Mouse (Mus musculus) kidney, embryonic 16.5 days (tissue): ENCODE data around the gene Ttc21a. TPM values are rescaled to one million over a fixed set of nuclear protein-coding genes. Genes with fewer than 3 reads are reported as not detected.

Source experiments
- ATAC-seq: fragments of 200-750 bp; cut with Nextera tagmentation; 2 replicates; pipeline ENCODE4 v1.8.0; 2017; ENCODE audit warnings: moderate TSS enrichment; ENCODE audit not compliant: low FRiP score, low TSS enrichment
- H3K27ac ChIP-seq: fragments of 300-500 bp; sonication (generic); 2 replicates; pipeline ENCODE4 v1.5.1; 2014; ENCODE audit warnings: low read length
- H3K27me3 ChIP-seq: fragments of 300-500 bp; sonication (generic); 2 replicates; pipeline ENCODE4 v1.6.1; 2014; ENCODE audit warnings: low read length, control low read depth, mixed read lengths; ENCODE audit not compliant: insufficient read depth
- H3K36me3 ChIP-seq: fragments of 300-500 bp; sonication (generic); 2 replicates; pipeline ENCODE4 v1.6.1; 2014; ENCODE audit warnings: low read length, control low read depth, mixed read lengths; ENCODE audit not compliant: insufficient read depth
- H3K4me1 ChIP-seq: fragments of 300-500 bp; sonication (generic); 2 replicates; pipeline ENCODE4 v1.6.1; 2014; ENCODE audit warnings: low read length, control low read depth, mixed read lengths; ENCODE audit not compliant: insufficient read depth
- H3K4me2 ChIP-seq: fragments of 300-500 bp; sonication (generic); replicated peaks from 2 replicates; pipeline ENCODE4 v1.6.1; 2014; ENCODE audit warnings: low read depth, low read length
- H3K4me3 ChIP-seq: fragments of 300-500 bp; sonication (generic); 2 replicates; pipeline ENCODE4 v1.5.1; 2014; ENCODE audit warnings: mild to moderate bottlenecking, low read length
- H3K9ac ChIP-seq: fragments of 300-500 bp; sonication (generic); replicated peaks from 2 replicates; pipeline ENCODE4 v1.6.1; 2014; ENCODE audit warnings: low read length
- H3K9me3 ChIP-seq: fragments of 300-500 bp; sonication (generic); 2 replicates; pipeline ENCODE4 v1.6.1; 2016; ENCODE audit warnings: low read length, control low read depth
- WGBS: fragments of 180-500 bp; shearing (Covaris S2); extraction: QIAGEN DNeasy Blood & Tissue Kit; methylation state at CpG from one replicate; pipeline ENCODE4 v1.1.7; 2014; 5-methylcytosine and 5-hydroxymethylcytosine counted together
- polyA plus RNA-seq: library from polyadenylated mRNA; unstranded; fragments of >200 nt; fragmentation: Nextera tagmentation; extraction: Ambion mirVana; gene quantifications from 2 replicates; pipeline ENCODE4 v1.2.1, GENCODE M21; 2015

Gene Ttc21a
- polyA plus RNA-seq, 1 experiment from 2014 or later = 0.20 TPM

GRCm38 (mm10) chr9:119988304-119988703, 50.9 kb downstream of the Ttc21a start:
- no peak for ATAC-seq
- no peaks in the 10 kb centered on the region for H3K9me3 ChIP-seq
- H3K36me3 ChIP-seq = no peaks in the 10 kb centered on the region
- H3K4me1 ChIP-seq = peaks cover 10% of the 10 kb centered on the region
- H3K9ac ChIP-seq = no peak overlapping the region
- no peak overlapping the region for H3K27ac ChIP-seq
- H3K4me2 ChIP-seq = no peak overlapping the region
- H3K27me3 ChIP-seq = no peaks in the 10 kb centered on the region
- 43% methylated on average over 7 of the region's 7 CpGs for WGBS
- no peak overlapping the region for H3K4me3 ChIP-seq

DNA sequence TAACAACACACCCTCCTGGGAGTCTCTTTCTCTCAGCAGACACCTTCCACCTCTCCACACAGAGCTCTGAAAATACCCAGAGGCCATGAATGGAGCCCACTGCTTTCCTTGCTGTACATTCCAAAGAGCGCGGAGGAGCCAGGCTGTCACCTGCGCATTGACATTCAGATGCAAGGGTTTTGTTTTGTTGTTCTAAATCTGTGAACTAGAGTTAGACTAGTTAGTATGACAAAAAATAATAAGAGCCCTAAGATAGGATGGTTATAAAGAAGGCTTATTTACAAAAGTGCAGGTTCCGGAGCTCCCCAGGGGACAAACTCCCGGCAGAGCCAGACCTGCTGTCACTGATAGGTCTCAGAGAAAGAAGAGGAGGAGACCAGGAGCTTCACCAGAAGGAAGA, 53.9 kb downstream of the Ttc21a start:
- no peak overlapping the region for H3K4me3 ChIP-seq

DNA sequence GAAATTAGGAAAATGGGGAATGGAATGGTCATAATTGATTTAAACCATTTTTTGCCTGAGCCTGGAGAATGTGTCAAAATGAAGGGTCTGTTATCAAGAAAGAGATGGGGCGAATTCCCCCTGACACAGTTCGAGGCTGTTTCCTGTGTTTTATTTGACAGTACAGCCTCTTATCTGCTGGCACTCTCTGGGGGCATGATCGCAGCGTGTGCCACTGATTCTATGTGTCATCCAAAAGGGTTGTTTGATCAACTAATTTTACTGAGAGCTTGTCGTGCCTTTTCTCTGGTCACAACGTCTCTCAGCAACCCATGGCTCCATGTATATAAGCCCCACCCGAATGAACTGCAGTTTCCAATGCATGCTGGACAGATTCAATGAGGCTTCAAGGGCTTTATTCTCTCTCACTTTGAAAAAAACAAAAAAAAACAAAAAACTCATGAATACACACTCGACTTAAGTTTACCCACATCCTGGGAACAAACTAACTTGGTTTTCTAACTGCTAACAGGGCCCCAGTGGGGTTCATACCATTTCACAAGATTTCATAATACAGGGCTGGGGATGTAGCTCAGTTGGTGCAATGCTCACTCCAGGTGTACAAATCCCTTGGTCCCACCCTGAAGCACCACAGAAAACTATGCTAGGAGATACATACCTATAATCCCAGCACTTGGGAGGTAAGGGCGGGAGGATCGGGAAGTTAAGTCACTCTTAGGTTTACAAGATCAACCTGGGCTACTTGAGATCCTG, 55.9 kb downstream of the Ttc21a start:
- Histone ChIP-seq H3K4me3 (no peak overlapping the region), H3K27ac (no peak overlapping the region), H3K27me3 (no peaks in the 10 kb centered on the region), H3K9me3 (no peaks in the 10 kb centered on the region), H3K9ac (no peak overlapping the region), H3K36me3 (no peaks in the 10 kb centered on the region), H3K4me1 (no peaks in the 10 kb centered on the region), H3K4me2 (no peak overlapping the region)
- no peak for ATAC-seq
- 72% methylated on average over 10 of the region's 10 CpGs for WGBS

More for the DNA sequence above, 53.9 kb downstream of the Ttc21a start:
- H3K4me2 ChIP-seq = no peak overlapping the region
- H3K4me1 ChIP-seq = no peaks in the 10 kb centered on the region
- H3K9ac ChIP-seq = no peak overlapping the region
- H3K27me3 ChIP-seq = no peaks in the 10 kb centered on the region
- no peaks in the 10 kb centered on the region for H3K36me3 ChIP-seq
- 33% methylated on average over 5 of the region's 5 CpGs for WGBS
- no peaks in the 10 kb centered on the region for H3K9me3 ChIP-seq
- ATAC-seq = no peak
- no peak overlapping the region for H3K27ac ChIP-seq

DNA sequence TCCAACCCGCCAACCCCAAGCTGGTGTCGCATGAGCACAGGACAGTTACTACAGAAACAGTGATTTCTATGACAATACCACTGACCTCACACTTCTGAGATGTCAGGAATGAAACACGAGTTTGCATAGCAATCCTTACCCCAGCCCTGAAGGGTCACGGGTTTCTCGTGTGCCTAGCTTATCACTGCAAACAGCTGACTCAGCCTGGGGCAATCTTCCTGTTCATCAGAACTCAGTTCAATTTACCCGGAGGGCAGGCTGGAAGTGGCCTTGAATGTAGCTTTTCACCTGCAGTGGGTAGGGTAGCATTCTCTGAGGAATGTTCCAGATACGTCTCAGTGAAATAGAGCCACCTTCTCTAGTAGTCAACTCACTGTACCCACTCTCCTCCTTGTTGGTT, 56.8 kb downstream of the Ttc21a start:
- no peaks in the 10 kb centered on the region for H3K27me3 ChIP-seq
- ATAC-seq = no peak
- H3K4me2 ChIP-seq = no peak overlapping the region
- WGBS = 63% methylated on average over 7 of the region's 7 CpGs
- H3K9me3 ChIP-seq = no peaks in the 10 kb centered on the region
- H3K9ac ChIP-seq = no peak overlapping the region
- no peak overlapping the region for H3K4me3 ChIP-seq
- no peak overlapping the region for H3K27ac ChIP-seq
- H3K36me3 ChIP-seq = no peaks in the 10 kb centered on the region
- H3K4me1 ChIP-seq = no peaks in the 10 kb centered on the region

- Histone ChIP-seq H3K27ac (no peak overlapping the region), H3K9ac (no peak overlapping the region), H3K4me2 (no peak overlapping the region), H3K9me3 (no peaks in the 10 kb centered on the region), H3K4me3 (no peak overlapping the region), H3K27me3 (no peaks in the 10 kb centered on the region), H3K36me3 (no peaks in the 10 kb centered on the region), H3K4me1 (0 out of 2 replicates have a peak, but pooled peaks cover 4% of the 10 kb centered on the region)
- no peak for ATAC-seq
- WGBS = 81% methylated on average over 4 of the region's 4 CpGs
Observed at GRCm38 (mm10) chr9:119996080-119996479, 58.7 kb downstream of the Ttc21a start.

DNA sequence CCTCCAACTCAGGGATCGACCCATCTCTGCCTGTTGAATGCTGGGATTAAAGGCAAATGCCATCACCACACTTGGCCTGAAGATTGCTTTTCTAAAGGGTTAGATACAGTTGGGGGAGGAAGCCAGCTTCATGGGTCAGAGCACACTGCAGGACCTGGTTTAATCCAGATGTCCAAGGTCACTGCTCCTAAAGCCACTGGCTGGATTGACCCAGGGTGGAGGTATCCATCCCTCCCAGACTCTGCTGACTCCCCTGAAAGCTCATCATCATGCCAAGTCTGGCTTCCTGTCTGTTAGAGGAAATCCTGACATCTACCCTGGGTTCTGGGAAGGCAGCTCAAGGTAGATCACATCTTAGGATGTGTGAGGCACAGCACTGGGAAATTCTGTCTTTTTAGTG, 61.4 kb downstream of the Ttc21a start:
- no peak overlapping the region for H3K27ac ChIP-seq
- ATAC-seq = no peak
- no peaks in the 10 kb centered on the region for H3K9me3 ChIP-seq
- H3K4me3 ChIP-seq = no peak overlapping the region
- no peaks in the 10 kb centered on the region for H3K27me3 ChIP-seq
- WGBS = 58% methylated on average over 1 of the region's 1 CpGs
- no peaks in the 10 kb centered on the region for H3K36me3 ChIP-seq
- H3K4me1 ChIP-seq = peaks cover 10% of the 10 kb centered on the region; the same call in 1 of the 2 replicates
- no peak overlapping the region for H3K4me2 ChIP-seq
- no peak overlapping the region for H3K9ac ChIP-seq

GRCm38 (mm10) chr9:119999636-120000035, 62.2 kb downstream of the Ttc21a start:
- Histone ChIP-seq H3K9me3 (no peaks in the 10 kb centered on the region), H3K27ac (no peak overlapping the region), H3K36me3 (no peaks in the 10 kb centered on the region), H3K4me1 (peaks cover 10% of the 10 kb centered on the region; the same call in 1 of the 2 replicates), H3K4me3 (no peak overlapping the region), H3K27me3 (no peaks in the 10 kb centered on the region), H3K9ac (no peak overlapping the region), H3K4me2 (no peak overlapping the region)
- ATAC-seq = no peak
- 66% methylated on average over 6 of the region's 6 CpGs for WGBS

- peaks cover 10% of the 10 kb centered on the region; the same call in 1 of the 2 replicates for H3K4me1 ChIP-seq
- 79% methylated on average over 5 of the region's 5 CpGs for WGBS
- ATAC-seq = no peak
- H3K9ac ChIP-seq = no peak overlapping the region
- H3K27ac ChIP-seq = no peak overlapping the region
- no peaks in the 10 kb centered on the region for H3K9me3 ChIP-seq
- no peak overlapping the region for H3K4me3 ChIP-seq
- no peaks in the 10 kb centered on the region for H3K27me3 ChIP-seq
- H3K36me3 ChIP-seq = no peaks in the 10 kb centered on the region
- no peak overlapping the region for H3K4me2 ChIP-seq
Observed at GRCm38 (mm10) chr9:120000761-120001160, 63.4 kb downstream of the Ttc21a start.

GRCm38 (mm10) chr9:120001945-120002725, 64.7 kb downstream of the Ttc21a start:
- H3K4me1 ChIP-seq = peaks cover 10% of the 10 kb centered on the region; the same call in 1 of the 2 replicates
- peak overlapping the region; percentile 48 for H3K4me3 ChIP-seq
- no peaks in the 10 kb centered on the region for H3K9me3 ChIP-seq
- H3K9ac ChIP-seq = peak overlapping the region; percentile 74
- 10% methylated on average over 31 of the region's 31 CpGs for WGBS
- no peaks in the 10 kb centered on the region for H3K27me3 ChIP-seq
- no peaks in the 10 kb centered on the region for H3K36me3 ChIP-seq
- peak; percentile 95 for ATAC-seq
- peak overlapping the region; percentile 87 for H3K27ac ChIP-seq
- H3K4me2 ChIP-seq = peak overlapping the region; percentile 78

- Histone ChIP-seq H3K27me3 (no peaks in the 10 kb centered on the region), H3K36me3 (no peaks in the 10 kb centered on the region), H3K4me1 (peaks cover 10% of the 10 kb centered on the region; the same call in 1 of the 2 replicates), H3K9ac (no peak overlapping the region), H3K27ac (no peak overlapping the region), H3K4me3 (no peak overlapping the region), H3K4me2 (no peak overlapping the region), H3K9me3 (peaks cover 4% of the 10 kb centered on the region)
- WGBS = 85% methylated on average over 5 of the region's 5 CpGs
- ATAC-seq = no peak
Observed at GRCm38 (mm10) chr9:120002893-120003292, 65.5 kb downstream of the Ttc21a start.
